Mouse (Mus musculus): ENCODE results near the gene Zfp428. TPM values are rescaled to one million over a fixed set of nuclear protein-coding genes. Genes with fewer than 3 reads are reported as not detected.

Gene Zfp428
- total and polyA plus RNA-seq, 2 experiments from 2014 or later = 138 to 219 TPM

DNA sequence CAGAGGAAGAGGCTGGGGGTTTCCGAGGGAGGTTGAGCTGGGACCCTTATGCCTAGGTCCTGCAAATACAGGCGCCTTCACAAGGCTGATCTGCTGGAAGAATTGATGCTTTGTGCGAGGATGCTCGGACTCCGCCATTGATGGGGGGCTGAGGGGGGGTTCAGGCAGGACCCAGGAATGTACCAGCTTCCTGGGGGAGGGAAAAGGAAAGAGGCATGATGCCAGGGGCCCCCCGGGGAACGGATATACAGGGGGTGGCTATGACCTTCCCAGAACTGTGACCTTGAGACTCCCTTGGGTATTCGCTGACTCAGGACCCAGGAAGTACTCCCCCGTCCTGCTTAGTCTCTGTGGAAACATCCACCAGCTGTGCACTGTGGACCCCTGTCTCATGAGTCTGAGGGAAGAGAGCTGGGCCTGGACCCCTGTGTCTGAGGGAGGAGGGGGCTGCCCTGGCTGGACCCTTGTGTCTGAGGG lies 20.1 kb upstream of the Zfp428 start:
- peak overlapping the region; percentile 28; the same call in 1 of the 2 replicates for H3K9ac ChIP-seq (replicated peaks; ENCODE audit: low read length)
- TF ChIP-seq CTCF (IDR thresholded peaks at IDR 0.05; ENCODE audit: low read depth) = no peak
- 33% methylated on average over 9 of the region's 9 CpGs for WGBS
- H3K36me3 ChIP-seq (ENCODE audit: insufficient read depth, low read length) = no peaks in the 10 kb centered on the region
- no peaks in the 10 kb centered on the region for H3K27me3 ChIP-seq (ENCODE audit: insufficient read depth, low read length)
- H3K9me3 ChIP-seq (ENCODE audit: low read length) = no peaks in the 10 kb centered on the region
- H3K4me2 ChIP-seq (ENCODE audit: low read depth, low read length) = peak overlapping the region; percentile 56
- peak; percentile 68 for ATAC-seq
- H3K27ac ChIP-seq = peak overlapping the region; percentile 86
- H3K4me1 ChIP-seq (ENCODE audit: insufficient read depth, low read length) = peaks cover 20% of the 10 kb centered on the region; the same call in 1 of the 2 replicates
- DNase-seq (ENCODE audit: low spot score) = peak; percentile 46
- H3K4me3 ChIP-seq (ENCODE audit: low read length) = peak overlapping the region; percentile 24

DNA sequence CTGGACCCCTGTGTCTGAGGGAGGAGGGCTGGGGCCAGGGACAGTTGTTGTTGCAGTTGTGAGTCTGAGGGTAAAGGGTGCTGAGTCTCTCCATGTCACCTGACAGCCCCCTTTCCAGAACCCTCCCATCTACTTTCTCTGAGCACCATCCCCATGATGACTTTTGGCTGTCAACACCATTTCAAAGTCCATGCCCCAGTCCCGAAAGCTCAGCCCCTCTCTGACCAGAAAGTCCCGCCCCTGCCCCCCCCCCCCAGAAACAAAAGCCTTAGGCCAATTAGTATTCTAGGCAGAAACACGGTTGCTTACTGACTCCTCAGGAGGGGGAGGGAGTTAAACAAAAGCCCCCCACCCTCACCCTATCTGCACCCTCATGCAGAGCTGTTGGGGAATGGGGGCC lies 19.4 kb upstream of the Zfp428 start:
- Histone ChIP-seq H3K4me3 (ENCODE audit: low read length) (no peak overlapping the region), H3K36me3 (ENCODE audit: insufficient read depth, low read length) (no peaks in the 10 kb centered on the region), H3K9ac (replicated peaks; ENCODE audit: low read length) (peak overlapping the region; percentile 28; the same call in 1 of the 2 replicates), H3K4me1 (ENCODE audit: insufficient read depth, low read length) (peaks cover 20% of the 10 kb centered on the region; the same call in 1 of the 2 replicates), H3K4me2 (ENCODE audit: low read depth, low read length) (peak overlapping the region; percentile 56), H3K27ac (peak overlapping the region; percentile 86), H3K9me3 (ENCODE audit: low read length) (no peaks in the 10 kb centered on the region), H3K27me3 (ENCODE audit: insufficient read depth, low read length) (no peaks in the 10 kb centered on the region)
- DNase-seq (ENCODE audit: low spot score) (peak; percentile 49), ATAC-seq (peak; percentile 48; the same call in 1 of the 2 replicates)
- WGBS = 15% methylated on average over 3 of the region's 3 CpGs
- TF ChIP-seq CTCF (IDR thresholded peaks at IDR 0.05; ENCODE audit: low read depth) = no peak

DNA sequence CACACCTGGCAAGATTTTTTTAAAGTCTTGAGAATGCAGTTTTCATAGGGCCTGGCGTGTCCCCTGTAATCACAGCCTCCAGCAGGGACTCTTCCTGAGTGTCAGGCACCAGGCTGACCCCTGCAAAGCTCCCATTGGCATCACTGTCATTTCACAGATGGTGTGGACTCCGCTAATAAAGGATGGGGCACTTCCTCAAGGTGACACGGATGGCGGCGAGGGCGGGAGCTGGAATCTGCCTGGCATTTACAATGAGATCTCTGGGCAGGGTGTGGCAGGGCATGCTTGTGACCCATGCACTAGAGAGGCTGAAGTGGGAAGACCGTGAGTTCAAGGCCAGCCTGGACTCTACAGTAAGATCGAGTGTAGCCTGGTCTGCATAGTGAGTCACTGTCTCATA lies 18.5 kb upstream of the Zfp428 start:
- DNase-seq (ENCODE audit: low spot score) = no peak
- Histone ChIP-seq H3K9me3 (ENCODE audit: low read length) (no peaks in the 10 kb centered on the region), H3K4me1 (ENCODE audit: insufficient read depth, low read length) (peaks cover 20% of the 10 kb centered on the region; the same call in 1 of the 2 replicates), H3K4me3 (ENCODE audit: low read length) (no peak overlapping the region), H3K4me2 (ENCODE audit: low read depth, low read length) (no peak overlapping the region), H3K9ac (replicated peaks; ENCODE audit: low read length) (no peak overlapping the region), H3K27me3 (ENCODE audit: insufficient read depth, low read length) (no peaks in the 10 kb centered on the region), H3K36me3 (ENCODE audit: insufficient read depth, low read length) (no peaks in the 10 kb centered on the region), H3K27ac (peak overlapping the region; percentile 86)
- ATAC-seq = no peak
- no peak for TF ChIP-seq CTCF (IDR thresholded peaks at IDR 0.05; ENCODE audit: low read depth)
- WGBS = 63% methylated on average over 8 of the region's 8 CpGs

DNA sequence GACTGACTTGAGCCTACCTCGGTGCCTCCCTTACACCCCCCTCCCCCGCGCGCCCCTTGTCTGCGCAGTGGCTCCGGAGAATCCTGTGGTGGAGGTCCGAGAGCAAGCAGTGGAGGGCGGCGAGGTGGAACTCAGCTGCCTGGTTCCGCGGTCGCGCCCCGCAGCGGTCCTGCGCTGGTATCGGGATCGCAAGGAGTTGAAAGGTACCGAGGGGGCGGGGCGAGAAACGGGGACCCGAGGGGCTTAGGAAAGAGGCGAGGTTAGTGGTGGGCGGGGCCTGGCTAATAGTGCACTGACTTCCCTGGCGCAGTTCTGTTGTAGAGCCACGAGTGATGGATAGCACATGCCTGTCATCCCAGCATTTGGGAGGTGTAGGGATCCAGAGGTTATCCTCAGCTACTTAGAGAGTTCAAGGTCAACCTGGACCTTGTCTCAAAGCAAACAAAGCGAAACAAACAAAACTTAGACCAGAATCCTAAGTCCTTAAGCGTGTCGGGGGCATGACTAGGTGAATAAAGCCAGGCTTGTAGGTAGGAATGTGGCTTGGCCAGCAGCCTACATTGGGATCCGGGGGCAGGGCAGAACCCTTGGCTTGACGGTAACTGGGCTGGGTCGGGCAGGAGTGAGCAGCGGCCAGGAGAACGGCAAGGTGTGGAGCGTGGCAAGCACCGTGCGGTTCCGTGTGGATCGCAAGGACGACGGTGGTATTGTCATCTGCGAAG lies 6.8 kb upstream of the Zfp428 start:
- 27% methylated on average over 43 of the region's 43 CpGs for WGBS
- H3K4me2 ChIP-seq (ENCODE audit: low read depth, low read length) = 0 out of 2 replicates have a peak overlapping the region, but pooled peaks have one; percentile 16
- H3K36me3 ChIP-seq (ENCODE audit: insufficient read depth, low read length) = 0 out of 2 replicates have a peak, but pooled peaks cover 6% of the 10 kb centered on the region
- H3K9ac ChIP-seq (replicated peaks; ENCODE audit: low read length) = no peak overlapping the region
- H3K27ac ChIP-seq = no peak overlapping the region
- no peaks in the 10 kb centered on the region for H3K27me3 ChIP-seq (ENCODE audit: insufficient read depth, low read length)
- no peak overlapping the region for H3K4me3 ChIP-seq (ENCODE audit: low read length)
- TF ChIP-seq CTCF (IDR thresholded peaks at IDR 0.05; ENCODE audit: low read depth) = no peak
- ATAC-seq (no peak), DNase-seq (ENCODE audit: low spot score) (no peak)
- no peaks in the 10 kb centered on the region for H3K9me3 ChIP-seq (ENCODE audit: low read length)
- H3K4me1 ChIP-seq (ENCODE audit: insufficient read depth, low read length) = peaks cover 3% of the 10 kb centered on the region; the same call in 1 of the 2 replicates

DNA sequence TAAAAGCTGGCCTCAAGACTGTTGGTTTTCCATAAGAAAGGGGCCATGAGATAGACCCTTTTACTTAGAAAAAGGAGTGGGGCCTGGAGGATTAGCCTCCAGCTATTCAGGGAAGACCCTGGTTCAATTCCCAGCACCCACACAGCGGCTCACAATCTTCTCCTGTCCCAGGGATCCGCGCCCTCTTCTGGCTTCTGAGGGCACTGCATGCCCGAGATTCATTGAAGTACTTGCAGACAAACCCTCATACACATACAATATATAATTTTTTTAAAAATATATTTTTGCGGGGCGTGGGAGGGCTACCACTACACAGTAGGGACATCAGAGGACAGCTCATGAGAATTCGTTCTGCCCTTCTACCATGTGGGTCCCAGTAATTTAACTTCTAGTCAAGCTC lies 5.9 kb upstream of the Zfp428 start:
- 0 out of 2 replicates have a peak, but pooled peaks cover 6% of the 10 kb centered on the region for H3K36me3 ChIP-seq (ENCODE audit: insufficient read depth, low read length)
- peaks cover 8% of the 10 kb centered on the region for H3K4me1 ChIP-seq (ENCODE audit: insufficient read depth, low read length)
- H3K4me2 ChIP-seq (ENCODE audit: low read depth, low read length) = no peak overlapping the region
- DNase-seq (ENCODE audit: low spot score) (peak; percentile 70), ATAC-seq (no peak)
- no peaks in the 10 kb centered on the region for H3K9me3 ChIP-seq (ENCODE audit: low read length)
- no peak overlapping the region for H3K4me3 ChIP-seq (ENCODE audit: low read length)
- no peak overlapping the region for H3K9ac ChIP-seq (replicated peaks; ENCODE audit: low read length)
- no peak overlapping the region for H3K27ac ChIP-seq
- TF ChIP-seq CTCF (IDR thresholded peaks at IDR 0.05; ENCODE audit: low read depth) = peak; percentile 63
- 42% methylated on average over 7 of the region's 7 CpGs for WGBS
- no peaks in the 10 kb centered on the region for H3K27me3 ChIP-seq (ENCODE audit: insufficient read depth, low read length)

DNA sequence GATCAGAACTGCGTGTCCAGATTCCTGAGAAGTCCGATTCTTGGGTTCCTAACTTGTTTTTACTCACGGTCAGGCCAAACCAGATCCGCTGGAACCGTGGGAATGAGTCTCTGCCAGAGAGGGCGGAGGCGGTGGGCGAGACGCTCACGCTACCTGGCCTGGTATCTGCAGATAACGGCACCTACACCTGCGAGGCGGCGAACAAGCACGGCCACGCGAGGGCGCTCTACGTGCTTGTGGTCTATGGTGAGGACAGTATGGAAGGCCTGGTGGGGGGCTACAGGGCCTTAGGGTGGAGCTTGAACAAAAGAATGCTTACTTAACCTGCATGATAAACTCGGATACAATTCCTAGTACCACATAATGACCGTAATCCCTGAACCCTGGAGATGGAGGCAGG lies 5.3 kb upstream of the Zfp428 start:
- H3K4me1 ChIP-seq (ENCODE audit: insufficient read depth, low read length) = peaks cover 10% of the 10 kb centered on the region
- H3K4me2 ChIP-seq (ENCODE audit: low read depth, low read length) = no peak overlapping the region
- H3K27me3 ChIP-seq (ENCODE audit: insufficient read depth, low read length) = no peaks in the 10 kb centered on the region
- H3K27ac ChIP-seq = no peak overlapping the region
- H3K36me3 ChIP-seq (ENCODE audit: insufficient read depth, low read length) = 0 out of 2 replicates have a peak, but pooled peaks cover 6% of the 10 kb centered on the region
- peak; percentile 48 for TF ChIP-seq CTCF (IDR thresholded peaks at IDR 0.05; ENCODE audit: low read depth)
- WGBS = 61% methylated on average over 21 of the region's 21 CpGs
- DNase-seq (ENCODE audit: low spot score) = no peak
- no peak overlapping the region for H3K4me3 ChIP-seq (ENCODE audit: low read length)
- H3K9ac ChIP-seq (replicated peaks; ENCODE audit: low read length) = no peak overlapping the region
- no peak for ATAC-seq
- H3K9me3 ChIP-seq (ENCODE audit: low read length) = no peaks in the 10 kb centered on the region

Measured in hindbrain, postnatal 0 days (tissue).